Mouse (Mus musculus): Measurements from ENCODE around the gene St3gal5. TPM values are rescaled to one million over a fixed set of nuclear protein-coding genes. Genes with fewer than 3 reads are reported as not detected.

St3gal5 gene
- polyA plus RNA-seq, 1 experiment: 31.6 TPM

- H3K4me1 ChIP-seq (ENCODE audit: control insufficient read depth, insufficient read depth, low read length): no peaks in the 10 kb centered on the region
- TF ChIP-seq CTCF (IDR thresholded peaks at IDR 0.05; ENCODE audit: low read depth, low read length) (no peak), POLR2A (IDR thresholded peaks at IDR 0.05; ENCODE audit: borderline replicate concordance, low read depth, low read length) (no peak)
- no peak overlapping the region for H3K27ac ChIP-seq (ENCODE audit: insufficient read depth, low read depth, low read length)
- no peak overlapping the region for H3K4me3 ChIP-seq (ENCODE audit: insufficient read depth, low read length)
Measured at GRCm38 (mm10) chr6:72189061-72189863, 91.9 kb downstream of the St3gal5 start.

- H3K27ac ChIP-seq (ENCODE audit: insufficient read depth, low read depth, low read length): no peak overlapping the region
- H3K4me1 ChIP-seq (ENCODE audit: control insufficient read depth, insufficient read depth, low read length): no peaks in the 10 kb centered on the region
- no peak overlapping the region for H3K4me3 ChIP-seq (ENCODE audit: insufficient read depth, low read length)
- TF ChIP-seq CTCF (IDR thresholded peaks at IDR 0.05; ENCODE audit: low read depth, low read length): no peak
- TF ChIP-seq POLR2A (IDR thresholded peaks at IDR 0.05; ENCODE audit: borderline replicate concordance, low read depth, low read length): no peak
Measured at GRCm38 (mm10) chr6:72190120-72190519, 92.7 kb downstream of the St3gal5 start.

GRCm38 (mm10) chr6:72190577-72190976 is 93.2 kb downstream of the St3gal5 start:
- Histone ChIP-seq H3K4me3 (ENCODE audit: insufficient read depth, low read length) (no peak overlapping the region), H3K27ac (ENCODE audit: insufficient read depth, low read depth, low read length) (no peak overlapping the region)
- TF ChIP-seq CTCF (IDR thresholded peaks at IDR 0.05; ENCODE audit: low read depth, low read length) (no peak), POLR2A (IDR thresholded peaks at IDR 0.05; ENCODE audit: borderline replicate concordance, low read depth, low read length) (no peak)

GRCm38 (mm10) chr6:72196660-72197059 is 99.3 kb downstream of the St3gal5 start:
- TF ChIP-seq CTCF (IDR thresholded peaks at IDR 0.05; ENCODE audit: low read depth, low read length): no peak
- TF ChIP-seq POLR2A (IDR thresholded peaks at IDR 0.05; ENCODE audit: borderline replicate concordance, low read depth, low read length): no peak
- no peak overlapping the region for H3K27ac ChIP-seq (ENCODE audit: insufficient read depth, low read depth, low read length)
- H3K4me1 ChIP-seq (ENCODE audit: control insufficient read depth, insufficient read depth, low read length): no peaks in the 10 kb centered on the region
- no peak overlapping the region for H3K4me3 ChIP-seq (ENCODE audit: insufficient read depth, low read length)

More at GRCm38 (mm10) chr6:72190577-72190976, 93.2 kb downstream of the St3gal5 start:
- no peaks in the 10 kb centered on the region for H3K4me1 ChIP-seq (ENCODE audit: control insufficient read depth, insufficient read depth, low read length)

- no peaks in the 10 kb centered on the region for H3K4me1 ChIP-seq (ENCODE audit: control insufficient read depth, insufficient read depth, low read length)
- H3K27ac ChIP-seq (ENCODE audit: insufficient read depth, low read depth, low read length): no peak overlapping the region
- no peak overlapping the region for H3K4me3 ChIP-seq (ENCODE audit: insufficient read depth, low read length)
- TF ChIP-seq CTCF (IDR thresholded peaks at IDR 0.05; ENCODE audit: low read depth, low read length): no peak
- TF ChIP-seq POLR2A (IDR thresholded peaks at IDR 0.05; ENCODE audit: borderline replicate concordance, low read depth, low read length): no peak
Measured at GRCm38 (mm10) chr6:72197515-72197914, 100.1 kb downstream of the St3gal5 start.

- no peak overlapping the region for H3K4me3 ChIP-seq (ENCODE audit: insufficient read depth, low read length)
- H3K27ac ChIP-seq (ENCODE audit: insufficient read depth, low read depth, low read length): no peak overlapping the region
- TF ChIP-seq CTCF (IDR thresholded peaks at IDR 0.05; ENCODE audit: low read depth, low read length) (no peak), POLR2A (IDR thresholded peaks at IDR 0.05; ENCODE audit: borderline replicate concordance, low read depth, low read length) (no peak)
- no peaks in the 10 kb centered on the region for H3K4me1 ChIP-seq (ENCODE audit: control insufficient read depth, insufficient read depth, low read length)
Measured at GRCm38 (mm10) chr6:72200595-72201256, 103.3 kb downstream of the St3gal5 start.

GRCm38 (mm10) chr6:72202732-72203131 is 105.3 kb downstream of the St3gal5 start:
- TF ChIP-seq POLR2A (IDR thresholded peaks at IDR 0.05; ENCODE audit: borderline replicate concordance, low read depth, low read length): no peak
- no peak for TF ChIP-seq CTCF (IDR thresholded peaks at IDR 0.05; ENCODE audit: low read depth, low read length)
- no peaks in the 10 kb centered on the region for H3K4me1 ChIP-seq (ENCODE audit: control insufficient read depth, insufficient read depth, low read length)
- H3K27ac ChIP-seq (ENCODE audit: insufficient read depth, low read depth, low read length): no peak overlapping the region
- H3K4me3 ChIP-seq (ENCODE audit: insufficient read depth, low read length): no peak overlapping the region

- no peak for TF ChIP-seq POLR2A (IDR thresholded peaks at IDR 0.05; ENCODE audit: borderline replicate concordance, low read depth, low read length)
- no peak for TF ChIP-seq CTCF (IDR thresholded peaks at IDR 0.05; ENCODE audit: low read depth, low read length)
- Histone ChIP-seq H3K27ac (ENCODE audit: insufficient read depth, low read depth, low read length) (no peak overlapping the region), H3K4me3 (ENCODE audit: insufficient read depth, low read length) (no peak overlapping the region), H3K4me1 (ENCODE audit: control insufficient read depth, insufficient read depth, low read length) (no peaks in the 10 kb centered on the region)
Measured at GRCm38 (mm10) chr6:72203279-72203678, 105.9 kb downstream of the St3gal5 start.

Other genes starting within 250 kb of the St3gal5 start
- 29.0 and 30.2 TPM in 2 replicates for gene Ptcd3, start 188.8 kb upstream of the St3gal5 start, polyA plus RNA-seq (2012; ENCODE audit: insufficient read depth, insufficient read length, missing spikeins)
- gene Polr1a, start 188.5 kb upstream of the St3gal5 start, polyA plus RNA-seq (2012; ENCODE audit: insufficient read depth, insufficient read length, missing spikeins): 6.2 and 7.9 TPM in 2 replicates
- gene Atoh8, start 138.0 kb downstream of the St3gal5 start, polyA plus RNA-seq (2012; ENCODE audit: insufficient read depth, insufficient read length, missing spikeins): not detected in 2 replicates
- not detected in 2 replicates for gene Sftpb, start 207.0 kb downstream of the St3gal5 start, polyA plus RNA-seq (2012; ENCODE audit: insufficient read depth, insufficient read length, missing spikeins)
- 19.9 and 20.2 TPM in 2 replicates for gene Usp39, start 247.6 kb downstream of the St3gal5 start, polyA plus RNA-seq (2012; ENCODE audit: insufficient read depth, insufficient read length, missing spikeins)
- gene 0610030E20Rik, start 249.7 kb downstream of the St3gal5 start, polyA plus RNA-seq (2012; ENCODE audit: insufficient read depth, insufficient read length, missing spikeins): 33.9 and 36.5 TPM in 2 replicates